Mouse (Mus musculus) retina, postnatal 1 day (tissue): ENCODE measurements around the gene Ramp2.

Experiments used
- DNase-seq: peaks from one replicate; pipeline ENCODE4 v3.0.0-alpha.2; 2012

Ramp2 gene

GRCm38 (mm10) chr11:101272446-101272845, 26.6 kb downstream of the Ramp2 start:
- DNase-seq: no peak

DNA sequence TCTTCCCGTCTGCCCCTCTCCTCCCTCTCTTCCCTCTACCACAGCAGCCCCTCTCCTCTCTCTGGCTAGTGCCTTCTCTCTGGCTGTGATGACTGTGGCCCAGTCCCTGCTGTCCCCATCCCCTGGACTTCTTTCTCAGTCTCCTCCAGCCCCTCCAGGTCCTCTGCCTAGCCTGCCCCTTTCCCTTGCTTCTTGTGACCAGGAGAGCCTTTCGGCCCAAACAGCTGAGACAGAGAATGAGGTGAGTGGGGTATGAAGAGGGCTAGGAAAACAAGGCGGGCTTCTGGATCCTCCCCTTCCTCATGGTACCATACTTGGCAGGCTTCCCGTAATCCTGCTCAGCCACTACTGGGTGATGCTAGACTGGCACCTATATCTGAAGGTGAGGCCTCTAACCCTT, 29.5 kb downstream of the Ramp2 start:
- DNase-seq: no peak

DNA sequence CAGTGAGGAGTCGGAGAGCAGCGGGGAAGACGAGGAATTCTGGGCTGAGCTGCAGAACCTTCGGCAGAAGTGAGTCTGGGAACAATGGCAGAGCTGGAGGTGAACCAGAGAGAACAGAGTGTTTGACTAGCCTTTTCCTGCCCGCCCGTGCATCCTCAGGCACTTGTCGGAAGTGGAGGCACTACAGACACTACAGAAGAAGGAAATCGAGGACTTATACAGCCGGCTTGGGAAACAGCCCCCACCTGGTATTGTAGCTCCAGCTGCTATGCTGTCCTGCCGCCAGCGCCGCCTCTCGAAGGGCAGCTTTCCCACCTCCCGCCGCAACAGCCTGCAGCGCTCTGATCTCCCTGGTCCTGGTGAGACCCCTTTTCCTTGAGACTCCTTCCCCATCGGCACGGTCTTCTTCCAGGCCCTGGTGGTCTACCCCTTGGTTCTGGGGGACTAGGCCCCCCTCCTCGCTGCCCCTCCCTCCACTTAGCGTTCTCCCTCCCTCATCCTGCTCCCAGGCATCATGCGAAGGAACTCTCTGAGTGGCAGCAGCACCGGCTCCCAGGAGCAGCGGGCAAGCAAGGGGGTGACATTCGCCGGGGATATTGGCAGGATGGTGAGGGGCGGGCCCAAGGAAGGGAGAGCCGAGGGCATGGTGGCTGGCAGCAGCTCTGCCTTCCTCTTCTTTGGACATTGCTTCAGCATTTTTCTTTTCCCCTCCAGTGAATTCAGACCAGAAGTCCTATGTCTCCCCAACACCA, 30.7 kb downstream of the Ramp2 start:
- DNase-seq: no peak

DNA sequence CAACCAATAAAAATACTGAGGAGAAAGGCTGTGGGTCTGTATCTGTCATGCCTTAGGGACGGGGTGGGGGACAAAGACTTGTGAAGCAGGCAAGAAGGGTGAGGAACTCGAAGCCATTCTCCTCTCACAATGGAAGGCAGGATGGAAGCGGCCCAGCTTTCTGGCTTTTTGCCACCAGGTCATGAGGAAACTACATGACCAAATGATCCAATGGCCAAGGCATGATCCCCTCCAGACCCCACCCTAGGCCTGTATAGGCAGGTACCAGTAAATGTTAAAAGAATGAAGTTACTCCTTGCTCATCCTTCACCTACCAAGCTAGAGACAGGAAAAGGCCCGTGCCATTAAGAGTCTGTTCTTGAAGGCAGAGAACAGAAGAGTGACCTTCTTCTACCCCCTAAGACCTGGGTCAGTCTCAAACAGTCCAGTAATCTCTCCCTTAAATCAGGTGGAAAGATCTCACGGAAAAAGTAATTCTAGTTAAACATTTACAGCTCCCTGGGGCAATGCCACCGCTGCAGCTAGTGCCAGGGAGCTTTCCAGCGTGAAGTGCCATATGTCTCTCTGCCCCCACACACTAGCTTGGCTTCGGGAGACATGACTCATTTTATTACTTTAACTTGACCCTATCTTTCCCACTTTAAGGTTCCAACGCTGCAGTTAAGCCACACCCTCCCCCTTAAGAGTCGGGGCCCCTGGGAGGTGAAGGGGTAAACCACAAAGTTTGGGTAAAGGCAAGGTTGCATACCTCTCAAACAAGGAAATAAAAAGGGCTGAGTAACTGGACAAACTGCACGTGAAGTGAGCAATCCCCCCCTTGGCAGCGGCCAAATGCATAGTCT, 31.8 kb downstream of the Ramp2 start:
- no peak for DNase-seq

DNA sequence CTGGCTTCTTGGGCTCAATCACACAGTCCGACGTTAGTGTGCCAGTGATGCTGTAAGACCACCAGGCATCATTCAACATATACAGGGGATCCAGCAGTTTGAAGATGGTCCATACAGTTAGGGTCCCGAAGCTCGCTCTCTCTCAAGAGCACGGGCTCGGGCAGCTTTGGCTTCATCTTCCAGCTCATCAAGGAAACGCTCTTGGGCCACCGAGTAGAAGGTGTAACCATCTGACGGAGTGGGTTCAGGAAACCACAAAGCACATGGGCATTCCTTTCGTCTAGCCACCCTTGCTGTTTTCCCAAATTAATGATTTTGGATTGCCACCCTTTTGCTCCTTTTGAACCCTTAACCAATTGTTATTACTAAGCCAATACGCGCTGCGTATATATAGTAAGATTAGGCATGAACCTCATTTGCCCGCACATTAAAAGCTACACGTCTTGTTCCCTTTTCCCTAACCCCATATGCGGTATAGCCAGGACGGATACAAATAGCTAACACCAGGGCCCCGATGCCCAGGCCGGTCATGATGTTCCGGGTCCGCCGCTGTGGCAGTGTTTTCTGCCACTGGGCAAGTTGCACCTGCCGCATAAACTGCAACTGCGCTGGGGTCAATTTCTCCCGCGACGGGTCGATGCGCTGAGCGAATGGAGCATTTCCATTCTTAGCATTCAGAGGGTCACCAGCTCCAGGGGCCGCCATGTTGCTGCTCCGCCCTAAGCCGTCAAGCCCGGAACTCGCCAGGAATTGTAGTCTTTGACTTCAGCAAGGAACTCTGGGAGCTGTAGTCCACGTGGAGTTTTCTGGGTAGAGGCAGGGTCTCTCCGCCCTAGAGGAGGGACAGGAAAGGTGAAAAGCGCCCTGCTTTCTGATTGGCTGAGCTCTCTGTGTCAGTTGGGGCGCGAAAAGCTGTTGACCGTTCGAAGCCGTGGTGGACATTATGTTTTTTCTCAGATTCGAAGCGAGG, 32.7 kb downstream of the Ramp2 start, which contains the start of the genes Cntd1 and Coa3:
Cntd1 (plus strand) TSS at position 790 of the 970 bp plus-strand sequence.
Coa3 (minus strand) TSS at position 892 of the 970 bp plus-strand sequence.
- peak; percentile 98 for DNase-seq

- DNase-seq: no peak
Measured at GRCm38 (mm10) chr11:101279193-101279569, 33.4 kb downstream of the Ramp2 start.

DNA sequence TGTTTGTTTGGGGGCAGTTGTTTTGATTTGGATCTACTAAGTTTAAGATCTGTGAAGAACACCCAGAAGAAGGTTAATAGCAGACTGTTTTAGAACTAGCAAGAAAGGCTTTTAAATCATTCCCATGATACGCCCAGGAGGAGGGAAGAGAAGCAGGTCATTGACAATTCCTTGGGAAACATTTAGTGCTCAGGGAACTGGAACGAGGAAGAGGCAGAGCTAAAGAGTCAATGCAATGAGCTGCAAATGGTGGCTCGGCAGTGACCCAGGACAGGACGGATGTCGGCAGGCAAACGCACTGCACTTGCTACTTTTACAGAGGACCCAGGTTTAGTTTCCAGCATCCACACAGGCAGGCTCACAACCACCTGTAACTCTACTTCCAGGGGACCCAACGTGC, 35.0 kb downstream of the Ramp2 start:
- no peak for DNase-seq

DNA sequence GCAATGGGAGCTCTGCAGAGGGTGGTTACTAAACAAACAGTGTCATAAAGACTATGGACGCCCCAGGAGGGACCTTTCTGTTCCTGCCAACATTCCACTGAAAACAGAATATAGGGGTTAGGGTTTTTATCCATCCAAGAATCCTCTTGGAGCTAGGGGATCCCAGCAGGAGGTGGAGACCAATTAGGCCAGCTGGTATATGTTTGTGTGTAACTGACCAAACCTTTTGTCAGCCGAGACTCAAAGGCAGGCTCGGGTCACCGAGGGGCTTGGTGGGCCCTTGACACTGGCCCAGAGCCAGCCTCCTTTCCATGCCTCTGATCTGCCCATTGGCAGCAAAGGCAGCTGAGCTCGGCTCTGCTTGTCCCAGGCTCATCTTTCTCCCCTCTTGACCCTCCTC, 37.1 kb downstream of the Ramp2 start:
- DNase-seq: peak; percentile 75

GRCm38 (mm10) chr11:101283805-101284204, 38.0 kb downstream of the Ramp2 start:
- no peak for DNase-seq

DNA sequence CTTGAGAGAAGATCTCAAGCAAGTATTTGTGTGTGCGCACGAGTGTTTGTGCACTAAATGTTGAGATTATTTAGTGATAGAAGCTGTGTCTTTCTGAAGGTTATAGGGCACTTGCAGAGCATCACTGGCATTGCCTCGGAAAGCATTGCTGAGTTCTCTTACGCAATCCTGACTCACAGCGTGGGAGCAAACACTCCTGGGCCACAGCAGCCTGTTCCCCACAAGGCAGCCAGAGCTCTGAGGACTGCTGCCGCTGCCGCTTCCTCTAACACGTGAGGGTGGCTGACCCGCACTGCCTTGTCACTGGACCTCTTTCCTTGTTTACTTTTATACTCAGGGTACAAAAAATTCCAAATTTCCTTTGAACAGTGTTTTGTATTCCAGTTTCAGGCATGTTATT, 41.5 kb downstream of the Ramp2 start:
- no peak for DNase-seq

DNA sequence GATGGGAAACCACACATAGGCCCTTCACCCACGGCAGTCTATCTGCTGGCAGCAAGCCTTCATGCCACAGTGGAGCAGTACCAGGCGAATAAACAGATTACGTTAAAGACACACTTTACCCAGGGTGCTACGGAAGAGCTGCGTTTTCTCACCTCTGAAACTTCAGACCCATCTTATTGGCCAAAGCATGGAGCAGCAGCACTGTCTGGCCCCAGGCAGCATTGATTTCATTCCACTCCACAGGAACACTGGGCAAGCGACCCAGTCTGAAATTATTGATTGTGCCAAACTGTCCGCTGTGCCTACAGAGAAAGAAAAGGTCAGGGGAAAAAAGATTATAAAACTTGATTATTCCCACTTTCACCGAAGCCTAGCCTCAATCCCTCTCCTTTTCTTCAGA, 45.4 kb downstream of the Ramp2 start:
- DNase-seq: no peak

GRCm38 (mm10) chr11:101295191-101295590, 49.4 kb downstream of the Ramp2 start:
- DNase-seq: peak; percentile 55

GRCm38 (mm10) chr11:101300881-101301280, 55.1 kb downstream of the Ramp2 start:
- no peak for DNase-seq

DNA sequence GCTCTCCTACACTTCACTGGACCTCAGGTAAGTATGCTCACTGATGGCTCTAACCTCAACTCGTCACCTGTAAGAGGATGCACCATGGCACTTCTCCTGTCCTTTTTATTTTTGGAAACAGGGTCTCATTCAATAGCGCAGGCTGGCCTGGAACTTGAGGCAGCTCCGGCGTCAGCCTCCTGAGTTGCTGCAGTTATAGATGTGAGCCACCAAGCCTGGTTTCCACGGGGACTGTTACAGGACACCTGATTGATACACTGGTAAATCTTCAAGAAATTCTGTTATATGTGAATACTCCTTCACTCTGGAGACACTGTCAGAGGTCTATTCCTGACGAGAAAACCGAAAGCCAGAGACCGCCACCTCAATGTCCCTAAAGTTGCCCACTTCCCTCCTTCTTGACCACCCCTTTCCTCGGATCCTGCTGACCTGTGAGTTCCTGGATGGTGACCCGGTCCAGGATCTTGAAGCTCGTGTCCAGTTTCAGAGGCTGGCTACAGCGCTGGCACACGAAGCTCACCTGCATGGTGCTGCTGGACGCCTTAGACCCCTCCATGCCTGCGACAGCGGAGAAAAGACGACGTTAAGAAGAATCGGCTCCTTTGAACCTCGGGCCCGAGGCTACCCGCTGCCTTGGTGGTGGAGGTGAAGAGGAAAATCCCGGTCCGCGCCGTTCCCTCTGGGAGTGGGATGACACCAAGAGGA, 55.6 kb downstream of the Ramp2 start:
- DNase-seq: no peak

DNA sequence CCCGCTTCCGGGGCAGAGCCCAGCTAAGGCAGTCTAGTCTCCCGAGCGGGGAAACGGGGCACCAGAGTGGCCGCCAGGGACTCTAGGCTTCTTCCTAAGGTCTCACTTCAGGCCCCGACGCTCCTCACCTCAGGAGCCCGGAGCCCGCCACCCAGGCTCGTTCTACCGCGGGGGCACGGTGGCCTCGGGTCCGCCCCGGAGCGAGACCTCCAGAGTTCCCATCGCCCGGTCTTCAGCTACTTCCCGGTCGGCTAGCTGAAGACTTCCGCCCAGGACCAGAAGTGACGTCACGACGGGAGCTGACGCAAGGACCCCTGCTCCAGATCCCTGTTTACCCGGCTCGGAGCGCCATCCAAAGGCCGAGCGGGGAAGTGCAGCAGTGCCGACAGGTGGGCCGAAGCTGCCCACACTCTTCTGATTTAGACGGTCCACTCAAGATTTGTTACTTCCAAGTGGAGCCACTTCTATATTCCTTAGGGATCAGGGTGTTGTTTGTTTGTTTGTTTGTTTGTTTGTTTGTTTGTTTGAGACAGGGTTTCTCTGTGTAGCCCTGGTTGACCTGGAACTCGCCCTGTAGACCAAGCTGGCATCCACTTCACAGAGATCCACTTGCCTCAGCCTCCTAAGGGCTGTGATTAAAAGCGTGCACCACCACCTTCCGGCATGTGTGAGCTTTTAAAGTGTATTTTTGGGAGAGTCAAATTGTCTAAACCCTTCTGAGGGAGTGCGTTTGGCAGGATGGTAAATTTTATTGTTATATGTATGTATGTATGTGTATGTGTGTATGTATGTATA, 56.4 kb downstream of the Ramp2 start, which contains the start of gene Becn1:
Becn1 (minus strand) TSS at position 283 of the 795 bp plus-strand sequence.
- DNase-seq: peak; percentile 97

GRCm38 (mm10) chr11:101307744-101308143, 61.9 kb downstream of the Ramp2 start:
- DNase-seq: no peak
